Mouse (Mus musculus): ENCODE data around the gene Stxbp2. TPM values are rescaled to one million over a fixed set of nuclear protein-coding genes. Genes with fewer than 3 reads are reported as not detected.

Gene Stxbp2
- polyA plus RNA-seq, 1 experiment from 2014 or later: 38.7 TPM

GRCm38 (mm10) chr8:3607822-3608221 lies 22.9 kb upstream of the Stxbp2 start:
- Histone ChIP-seq H3K4me1 (replicated peaks) (no peaks in the 10 kb centered on the region; the same call in 1 of the 2 replicates), H3K27me3 (ENCODE audit: insufficient read depth, poor library complexity, severe bottlenecking) (no peaks in the 10 kb centered on the region), H3K27ac (no peak overlapping the region), H3K9me3 (no peaks in the 10 kb centered on the region), H3K36me3 (peaks cover 100% of the 10 kb centered on the region), H3K4me3 (no peak overlapping the region)
- DNase-seq (ENCODE audit: low spot score): no peak
- 89% methylated on average over 7 of the region's 7 CpGs for WGBS

- H3K9me3 ChIP-seq: no peaks in the 10 kb centered on the region
- 91% methylated on average over 12 of the region's 12 CpGs for WGBS
- no peak overlapping the region for H3K4me3 ChIP-seq
- no peaks in the 10 kb centered on the region; the same call in 1 of the 2 replicates for H3K4me1 ChIP-seq (replicated peaks)
- no peak for DNase-seq (ENCODE audit: low spot score)
- no peak overlapping the region for H3K27ac ChIP-seq
- no peaks in the 10 kb centered on the region for H3K27me3 ChIP-seq (ENCODE audit: insufficient read depth, poor library complexity, severe bottlenecking)
- peaks cover 100% of the 10 kb centered on the region for H3K36me3 ChIP-seq
These were observed 21.5 kb upstream of the Stxbp2 start for GRCm38 (mm10) chr8:3609046-3609815.

GRCm38 (mm10) chr8:3609816-3610150 lies 21.0 kb upstream of the Stxbp2 start:
- no peak for DNase-seq (ENCODE audit: low spot score)
- WGBS: 82% methylated on average over 6 of the region's 6 CpGs
- Histone ChIP-seq H3K4me3 (no peak overlapping the region), H3K4me1 (replicated peaks) (no peaks in the 10 kb centered on the region; the same call in 1 of the 2 replicates), H3K27me3 (ENCODE audit: insufficient read depth, poor library complexity, severe bottlenecking) (no peaks in the 10 kb centered on the region), H3K9me3 (no peaks in the 10 kb centered on the region), H3K27ac (no peak overlapping the region), H3K36me3 (peaks cover 100% of the 10 kb centered on the region)

- WGBS: under 1% methylated on average over 37 of the region's 37 CpGs
- peak within 1 kb of the TSS; percentile 93 for H3K4me3 ChIP-seq
- peak within 1 kb of the TSS; percentile 85 for H3K27ac ChIP-seq
- no peaks in the 10 kb centered on the region for H3K27me3 ChIP-seq (ENCODE audit: insufficient read depth, poor library complexity, severe bottlenecking)
- no peaks in the 10 kb centered on the region for H3K9me3 ChIP-seq
- peaks cover 24% of the 10 kb centered on the region for H3K36me3 ChIP-seq
- DNase-seq (ENCODE audit: low spot score): peak; percentile 100
- peaks cover 23% of the 10 kb centered on the region for H3K4me1 ChIP-seq (replicated peaks)
These were observed 9.4 kb upstream of the Stxbp2 start, which contains the start of the genes Xab2 and Pet100 for GRCm38 (mm10) chr8:3621199-3621970. Xab2 (minus strand) TSS chr8:3621316. Pet100 (plus strand) TSS chr8:3621548.

DNA sequence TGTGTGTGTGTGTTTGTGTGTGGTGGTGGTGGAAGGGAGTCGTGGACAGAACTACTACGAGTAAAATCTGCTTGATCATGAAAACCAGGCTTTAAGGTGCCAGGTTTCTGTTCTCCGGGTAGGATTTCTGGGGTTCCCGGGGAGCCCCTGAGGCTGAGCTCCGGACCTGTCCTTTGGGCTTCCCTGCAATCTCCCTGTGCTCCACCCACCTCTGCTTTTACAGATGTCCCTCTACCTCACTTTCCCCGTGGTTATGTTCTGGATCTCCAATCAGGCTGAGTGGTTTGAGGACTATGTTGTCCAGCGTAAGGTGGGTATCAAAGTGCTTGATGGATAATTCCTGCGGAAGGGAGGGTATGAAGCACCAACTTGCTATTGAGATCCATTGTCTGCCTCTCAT lies 8.6 kb upstream of the Stxbp2 start:
- WGBS: 68% methylated on average over 8 of the region's 8 CpGs
- Histone ChIP-seq H3K9me3 (no peaks in the 10 kb centered on the region), H3K36me3 (peaks cover 18% of the 10 kb centered on the region), H3K27ac (no peak overlapping the region), H3K27me3 (ENCODE audit: insufficient read depth, poor library complexity, severe bottlenecking) (no peaks in the 10 kb centered on the region), H3K4me1 (replicated peaks) (peaks cover 23% of the 10 kb centered on the region), H3K4me3 (peak overlapping the region; percentile 93)
- DNase-seq (ENCODE audit: low spot score): no peak

DNA sequence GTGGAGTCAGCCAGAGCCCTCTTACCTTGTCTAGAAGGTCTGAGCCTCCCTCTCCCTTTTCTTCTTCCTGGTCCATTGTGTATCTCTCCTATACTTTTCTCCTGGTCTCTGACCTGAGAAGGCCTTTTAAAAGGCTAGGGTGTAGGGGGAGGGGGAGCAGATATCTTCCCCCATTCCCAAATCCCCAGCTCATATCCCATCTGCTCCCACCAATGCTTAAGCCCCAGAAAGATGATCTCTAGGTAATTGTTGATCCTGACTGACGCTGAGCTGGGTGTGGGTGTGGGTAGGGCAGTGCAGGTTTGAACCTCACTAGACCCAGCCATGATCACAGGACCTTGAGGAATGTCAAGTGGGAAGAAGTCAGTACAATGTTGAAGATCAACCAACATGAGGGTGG lies 5.3 kb upstream of the Stxbp2 start, which contains the start of gene Pcp2:
Gene Pcp2, minus strand, starts transcription at position 101 of the 400 bp plus-strand sequence.
- peaks cover 11% of the 10 kb centered on the region for H3K4me1 ChIP-seq (replicated peaks)
- no peaks in the 10 kb centered on the region for H3K9me3 ChIP-seq
- H3K27me3 ChIP-seq (ENCODE audit: insufficient read depth, poor library complexity, severe bottlenecking): peaks cover 20% of the 10 kb centered on the region; the same call in 1 of the 2 replicates
- no peak within 1 kb of the TSS for H3K4me3 ChIP-seq
- DNase-seq (ENCODE audit: low spot score): no peak
- H3K27ac ChIP-seq: no peak within 1 kb of the TSS
- H3K36me3 ChIP-seq: no peaks in the 10 kb centered on the region
- WGBS: 56% methylated on average over 1 of the region's 1 CpGs

DNA sequence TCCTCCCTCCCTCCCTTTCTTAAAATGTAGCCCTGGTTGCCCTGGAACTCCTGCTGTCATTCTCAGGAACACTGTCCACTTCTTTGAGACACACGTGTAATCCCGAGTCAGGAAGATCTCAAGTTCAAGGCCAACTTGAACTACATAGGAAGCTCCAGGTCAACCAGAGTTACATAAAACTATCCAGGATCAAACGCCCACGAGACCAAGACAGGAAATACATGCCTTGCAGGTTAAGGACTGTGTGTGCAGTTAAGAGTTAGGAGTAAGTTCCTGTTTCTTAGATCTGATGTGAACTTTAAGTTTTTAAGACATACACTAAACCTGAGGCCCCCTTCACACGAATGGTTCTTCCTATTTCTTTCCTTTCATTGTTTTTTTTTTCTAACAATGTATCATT lies 3.8 kb upstream of the Stxbp2 start:
- Histone ChIP-seq H3K4me1 (replicated peaks) (peaks cover 17% of the 10 kb centered on the region), H3K4me3 (no peak overlapping the region), H3K27me3 (ENCODE audit: insufficient read depth, poor library complexity, severe bottlenecking) (peaks cover 23% of the 10 kb centered on the region; the same call in 1 of the 2 replicates), H3K27ac (no peak overlapping the region), H3K9me3 (no peaks in the 10 kb centered on the region), H3K36me3 (no peaks in the 10 kb centered on the region)
- no peak for DNase-seq (ENCODE audit: low spot score)
- 63% methylated on average over 5 of the region's 5 CpGs for WGBS

DNA sequence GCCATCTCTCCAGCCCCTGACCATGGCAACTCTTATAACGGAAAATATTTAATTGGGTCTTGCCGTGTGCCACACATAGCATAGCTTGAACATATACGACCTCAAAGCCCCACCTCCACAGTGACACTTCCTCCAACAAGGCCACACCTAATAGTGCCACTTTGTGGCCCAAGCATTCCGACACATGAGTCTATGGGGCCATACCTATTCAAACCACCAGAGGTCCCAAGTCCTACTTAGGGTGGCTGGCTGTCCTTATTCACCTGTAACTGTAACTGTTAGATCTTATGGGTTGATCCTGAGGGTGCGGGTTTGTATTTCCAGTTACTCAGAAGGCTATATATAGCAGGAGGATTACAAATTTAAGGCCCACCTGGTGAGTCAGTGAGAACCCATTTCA lies 2.7 kb upstream of the Stxbp2 start:
- no peak overlapping the region for H3K27ac ChIP-seq
- DNase-seq (ENCODE audit: low spot score): no peak
- 32% methylated on average over 5 of the region's 5 CpGs for WGBS
- H3K36me3 ChIP-seq: no peaks in the 10 kb centered on the region
- H3K27me3 ChIP-seq (ENCODE audit: insufficient read depth, poor library complexity, severe bottlenecking): peaks cover 23% of the 10 kb centered on the region; the same call in 1 of the 2 replicates
- H3K4me1 ChIP-seq (replicated peaks): peaks cover 9% of the 10 kb centered on the region
- H3K4me3 ChIP-seq: no peak overlapping the region
- H3K9me3 ChIP-seq: no peaks in the 10 kb centered on the region

- H3K27ac ChIP-seq: peak overlapping the region; percentile 80
- H3K27me3 ChIP-seq (ENCODE audit: insufficient read depth, poor library complexity, severe bottlenecking): peaks cover 23% of the 10 kb centered on the region; the same call in 1 of the 2 replicates
- peaks cover 19% of the 10 kb centered on the region for H3K36me3 ChIP-seq
- WGBS: 19% methylated on average over 8 of the region's 8 CpGs
- peak overlapping the region; percentile 66 for H3K4me3 ChIP-seq
- no peak for DNase-seq (ENCODE audit: low spot score)
- H3K9me3 ChIP-seq: no peaks in the 10 kb centered on the region
- H3K4me1 ChIP-seq (replicated peaks): peaks cover 9% of the 10 kb centered on the region
These were observed 722 bp downstream of the Stxbp2 start for GRCm38 (mm10) chr8:3631478-3631875.

- Histone ChIP-seq H3K27ac (no peak overlapping the region), H3K9me3 (no peaks in the 10 kb centered on the region), H3K27me3 (ENCODE audit: insufficient read depth, poor library complexity, severe bottlenecking) (no peaks in the 10 kb centered on the region), H3K4me1 (replicated peaks) (0 out of 2 replicates have a peak, but pooled peaks cover 5% of the 10 kb centered on the region), H3K4me3 (no peak overlapping the region), H3K36me3 (0 out of 2 replicates have a peak, but pooled peaks cover 5% of the 10 kb centered on the region)
- no peak for DNase-seq (ENCODE audit: low spot score)
- 26% methylated on average over 5 of the region's 5 CpGs for WGBS
These were observed 15.0 kb downstream of the Stxbp2 start for GRCm38 (mm10) chr8:3645804-3646203.

DNA sequence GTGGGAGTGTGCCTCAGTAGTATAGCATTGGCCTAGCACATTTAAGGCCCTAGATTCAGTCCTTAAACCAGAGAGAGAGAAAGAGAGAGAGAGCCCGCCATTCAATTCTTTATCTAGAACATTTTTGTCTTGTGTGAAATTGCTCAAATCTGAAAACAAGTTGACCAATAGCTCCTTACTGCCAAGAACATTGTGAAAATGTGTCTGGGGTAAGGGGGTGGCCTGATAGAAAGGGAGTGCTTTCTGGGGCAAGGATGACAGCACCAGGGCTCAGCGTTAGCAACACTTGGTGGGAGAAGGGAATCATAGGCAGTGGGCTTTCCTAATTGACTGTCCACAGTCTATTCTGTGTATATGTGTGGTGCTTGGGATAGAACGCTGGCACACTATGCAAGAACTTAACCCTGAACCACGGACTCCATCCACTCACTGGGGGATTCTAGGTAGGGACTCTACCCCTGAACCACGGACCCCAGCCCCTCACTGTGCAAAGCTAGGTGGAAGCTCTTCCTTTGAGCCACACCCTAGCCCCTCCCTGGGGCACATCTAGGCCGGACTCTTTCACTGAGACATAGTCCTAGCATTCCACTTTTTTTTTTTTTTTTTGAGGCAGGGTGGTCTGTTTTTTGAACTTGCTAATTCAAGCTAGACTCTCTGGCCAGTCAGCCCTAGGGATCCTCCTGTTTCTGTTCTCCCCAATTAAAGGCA lies 16.2 kb downstream of the Stxbp2 start:
- Histone ChIP-seq H3K27me3 (ENCODE audit: insufficient read depth, poor library complexity, severe bottlenecking) (no peaks in the 10 kb centered on the region), H3K36me3 (no peaks in the 10 kb centered on the region), H3K4me3 (no peak overlapping the region), H3K9me3 (no peaks in the 10 kb centered on the region), H3K27ac (no peak overlapping the region), H3K4me1 (replicated peaks) (0 out of 2 replicates have a peak, but pooled peaks cover 5% of the 10 kb centered on the region)
- no peak for DNase-seq (ENCODE audit: low spot score)
- 88% methylated on average over 6 of the region's 6 CpGs for WGBS

GRCm38 (mm10) chr8:3647561-3647960 lies 16.8 kb downstream of the Stxbp2 start:
- no peak for DNase-seq (ENCODE audit: low spot score)
- Histone ChIP-seq H3K27ac (no peak overlapping the region), H3K9me3 (no peaks in the 10 kb centered on the region), H3K4me3 (no peak overlapping the region), H3K27me3 (ENCODE audit: insufficient read depth, poor library complexity, severe bottlenecking) (no peaks in the 10 kb centered on the region), H3K4me1 (replicated peaks) (0 out of 2 replicates have a peak, but pooled peaks cover 5% of the 10 kb centered on the region), H3K36me3 (no peaks in the 10 kb centered on the region)
- WGBS: 83% methylated on average over 4 of the region's 4 CpGs
